Mouse (Mus musculus): ENCODE data around the gene Lmo3.

The Lmo3 gene

DNA sequence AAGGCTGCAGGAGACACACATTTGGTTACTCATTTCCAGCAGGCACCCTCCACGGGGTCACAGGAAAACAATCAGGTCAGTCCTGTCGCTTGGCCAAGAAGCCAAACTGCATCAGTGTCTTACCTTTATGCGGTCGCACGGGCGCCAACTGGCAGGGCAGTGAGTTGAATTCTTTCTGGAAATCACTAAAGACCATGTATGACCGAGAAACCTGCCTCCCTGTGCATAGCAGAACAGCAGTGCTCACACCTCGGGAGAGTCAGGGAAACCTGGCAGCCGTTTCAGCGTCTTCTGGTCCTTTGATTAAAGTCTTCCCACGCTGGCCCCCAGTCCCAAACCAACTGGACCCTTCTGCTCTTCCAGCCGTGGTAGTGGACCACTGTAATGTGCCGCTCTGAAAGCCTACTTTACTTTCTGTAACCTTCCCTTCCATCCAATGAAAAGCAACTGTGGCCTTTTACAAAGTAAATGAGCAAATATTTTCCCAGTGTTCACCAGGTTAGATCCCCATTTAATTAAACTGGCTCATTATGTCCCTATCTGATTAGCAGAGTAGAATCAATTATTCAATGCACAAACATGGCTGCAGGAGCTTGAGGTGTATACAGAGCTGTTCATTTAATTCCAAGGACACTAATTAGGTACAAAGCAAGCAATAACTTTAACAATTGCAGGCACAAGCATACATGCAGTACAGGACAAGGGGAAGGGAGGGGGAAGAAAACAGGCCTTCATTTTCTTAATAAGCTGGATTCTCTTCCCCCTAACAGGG is at the start of gene Lmo3:
Gene Lmo3 (minus strand): TSS at position 235 of the 772 bp plus-strand sequence.
- no peak for DNase-seq (ENCODE audit: low spot score)

DNA sequence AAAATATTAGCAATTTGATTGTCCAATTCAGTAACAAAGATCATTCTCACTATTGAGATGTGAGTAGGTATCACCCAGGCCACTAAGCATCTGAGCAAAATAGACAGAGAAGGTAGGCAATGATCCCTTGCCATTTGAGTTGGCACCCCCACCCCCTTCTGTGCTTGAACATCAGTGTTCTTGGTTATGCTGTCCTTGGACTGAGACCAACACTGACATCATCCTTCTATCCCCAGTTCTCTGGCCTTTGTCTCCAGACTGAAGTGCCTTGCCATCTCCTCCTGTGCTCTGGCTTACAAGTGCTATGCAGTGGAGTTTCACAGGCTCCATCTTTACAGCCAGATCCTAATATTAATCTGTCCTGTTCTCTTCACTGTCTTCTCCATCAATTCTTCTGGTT is 39.0 kb upstream of the Lmo3 start:
- DNase-seq (ENCODE audit: low spot score), result no peak

DNA sequence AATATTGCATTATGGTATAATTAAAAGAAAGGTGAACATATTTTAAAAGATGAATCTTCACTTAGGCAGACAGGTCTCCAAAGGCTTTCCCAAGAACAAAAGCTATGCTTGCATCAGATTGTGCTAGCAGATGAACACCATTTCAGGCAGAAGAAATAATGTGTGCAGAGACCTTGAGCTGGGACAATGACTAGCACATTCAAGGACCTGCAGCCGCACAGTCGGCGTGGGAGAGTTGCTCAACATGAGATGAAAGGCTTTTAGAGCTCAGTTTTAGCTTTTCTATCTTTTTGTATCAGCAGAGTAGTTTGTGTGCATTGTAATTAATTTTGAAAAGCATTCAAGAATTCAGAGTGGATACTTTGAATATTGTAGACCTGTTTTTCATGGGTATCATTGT is 36.6 kb upstream of the Lmo3 start:
- DNase-seq (ENCODE audit: low spot score), result no peak

DNA sequence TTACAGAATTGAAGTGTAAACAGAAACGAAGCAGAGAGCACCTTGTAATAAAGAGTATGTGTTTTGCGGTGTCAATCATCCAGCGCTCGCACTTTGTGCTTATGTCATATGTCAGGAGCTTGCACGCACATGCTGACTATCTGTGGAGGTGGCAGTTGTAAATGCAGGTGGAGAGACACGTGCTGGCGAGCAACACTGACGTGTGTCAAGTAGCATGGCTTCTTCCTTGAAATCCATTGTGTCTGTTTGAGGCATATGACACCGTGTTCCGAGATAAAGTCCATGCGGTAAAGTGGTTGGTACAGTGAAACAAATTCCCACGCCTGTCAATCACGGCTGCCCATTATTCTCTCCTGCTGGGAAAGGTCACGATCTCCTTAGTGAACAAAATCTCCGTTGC is 15.2 kb upstream of the Lmo3 start:
- no peak for DNase-seq (ENCODE audit: low spot score)

DNA sequence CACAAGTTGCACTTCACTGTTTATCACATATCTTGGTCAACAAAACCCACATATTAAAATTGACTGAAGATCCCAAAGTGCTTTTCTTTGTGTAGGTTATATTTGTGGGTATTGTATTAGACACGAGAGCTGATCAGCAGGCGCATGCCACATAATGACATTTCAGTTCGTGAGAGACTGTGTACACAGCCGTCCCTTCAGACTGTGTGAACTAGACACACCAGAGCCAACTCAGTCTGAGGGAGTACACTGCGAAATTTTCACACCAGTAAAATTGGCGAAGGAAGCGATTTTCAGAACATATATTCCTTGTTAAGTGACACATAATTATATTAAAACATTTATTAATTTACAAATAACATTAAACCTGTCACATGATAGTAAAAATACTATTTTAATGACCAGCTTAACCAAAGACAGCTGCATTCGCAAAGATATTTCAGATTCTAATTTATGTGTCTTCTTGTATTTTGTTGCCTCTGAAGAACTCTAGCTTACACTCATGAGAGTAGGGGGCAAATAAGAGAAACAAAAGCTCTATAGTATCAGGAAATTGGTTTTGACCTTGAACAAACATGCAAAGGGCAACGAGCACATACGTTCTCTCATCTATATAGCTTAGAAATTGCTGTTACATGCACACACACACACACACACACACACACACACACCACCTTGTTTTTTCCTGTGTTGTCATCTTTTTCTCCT is 14.4 kb upstream of the Lmo3 start:
- no peak for DNase-seq (ENCODE audit: low spot score)

DNA sequence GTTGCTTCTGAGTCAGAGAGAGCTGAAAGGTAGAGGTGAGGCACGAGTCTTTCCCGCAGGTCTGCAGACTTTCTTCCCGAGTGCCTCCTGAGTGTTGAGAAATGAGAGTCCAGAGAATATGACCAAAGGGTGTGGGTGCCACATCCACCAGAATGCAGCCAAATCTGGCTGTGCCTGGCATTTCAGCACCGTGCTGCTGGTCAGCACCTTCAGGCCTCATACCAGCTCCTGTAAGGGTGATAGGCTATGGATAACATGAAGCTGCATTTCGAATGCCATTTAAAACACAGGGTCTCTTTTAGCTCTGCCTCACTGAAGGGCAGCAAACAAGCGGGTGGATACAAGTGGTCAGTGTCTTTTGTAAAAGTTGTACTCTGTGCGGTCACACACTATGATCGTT is 1.5 kb upstream of the Lmo3 start:
- no peak for DNase-seq (ENCODE audit: low spot score)

DNA sequence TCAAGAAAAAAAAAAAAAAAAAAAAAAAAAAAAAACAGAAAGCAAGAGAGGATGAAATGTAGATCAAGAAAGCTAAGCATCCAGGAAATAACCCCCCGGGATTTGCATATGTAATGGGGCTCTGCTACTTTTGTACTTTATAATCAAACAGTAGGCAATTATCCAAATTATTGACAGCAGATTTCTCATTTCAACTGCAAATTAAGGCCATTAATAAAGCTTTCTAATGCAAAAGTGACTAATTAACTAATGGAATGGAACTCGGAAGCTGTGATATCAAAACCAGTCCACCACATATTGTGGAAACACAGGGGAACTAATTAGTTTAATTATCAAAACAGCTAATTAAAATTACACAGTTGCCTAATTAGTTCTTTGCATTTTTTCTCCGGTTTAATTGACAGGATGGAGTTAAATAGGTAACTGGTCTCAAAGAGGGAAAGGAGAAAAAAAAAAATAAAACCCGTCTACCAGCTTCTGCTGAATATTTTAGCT is 785 bp upstream of the Lmo3 start:
- no peak for DNase-seq (ENCODE audit: low spot score)

DNA sequence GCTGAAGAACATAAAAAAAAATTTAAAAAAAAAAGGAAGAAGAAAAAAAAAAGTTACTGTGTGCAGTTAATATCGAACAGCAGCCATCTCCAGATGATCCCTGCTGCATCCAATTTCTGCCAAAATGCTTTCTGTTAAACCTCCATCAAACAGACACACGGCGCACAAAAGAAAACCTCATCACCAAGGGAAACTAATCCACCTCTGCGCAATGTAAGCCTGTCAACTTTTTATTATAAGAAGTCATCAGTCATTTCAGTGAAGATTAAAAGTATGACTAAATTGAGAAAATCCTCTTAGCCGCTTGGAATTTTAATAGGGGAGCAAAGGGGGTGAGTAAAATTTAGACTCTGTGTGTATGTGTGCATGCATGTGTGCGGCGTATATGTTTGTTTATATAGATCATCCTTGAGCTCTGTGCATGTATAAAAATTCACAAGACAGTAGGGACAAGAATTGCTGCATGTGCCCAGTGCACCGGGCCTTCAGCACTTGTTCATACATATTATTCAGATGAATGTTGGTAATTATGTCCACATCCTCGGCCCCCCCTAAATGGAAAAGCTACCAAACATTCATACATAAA is 1.2 kb downstream of the Lmo3 start:
- DNase-seq (ENCODE audit: low spot score), result no peak

DNA sequence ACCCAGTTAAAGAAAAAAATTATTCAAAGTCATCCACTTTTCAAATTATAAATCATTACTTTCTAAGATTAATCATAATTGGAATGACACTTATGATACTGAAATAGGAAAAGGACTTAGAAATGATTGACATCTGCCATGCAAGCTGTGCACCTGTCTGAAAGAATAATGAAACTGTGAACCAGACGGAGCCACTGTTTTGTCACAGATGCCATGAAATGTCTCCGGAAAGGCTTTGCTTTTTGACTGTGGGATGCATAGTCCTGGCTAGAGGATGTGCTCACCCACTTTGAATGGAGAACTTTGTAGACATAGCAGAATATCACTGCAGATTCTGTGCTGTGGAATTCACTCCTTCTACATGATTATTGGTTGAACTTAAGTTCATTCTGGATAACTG is 18.4 kb downstream of the Lmo3 start:
- no peak for DNase-seq (ENCODE audit: low spot score)

DNA sequence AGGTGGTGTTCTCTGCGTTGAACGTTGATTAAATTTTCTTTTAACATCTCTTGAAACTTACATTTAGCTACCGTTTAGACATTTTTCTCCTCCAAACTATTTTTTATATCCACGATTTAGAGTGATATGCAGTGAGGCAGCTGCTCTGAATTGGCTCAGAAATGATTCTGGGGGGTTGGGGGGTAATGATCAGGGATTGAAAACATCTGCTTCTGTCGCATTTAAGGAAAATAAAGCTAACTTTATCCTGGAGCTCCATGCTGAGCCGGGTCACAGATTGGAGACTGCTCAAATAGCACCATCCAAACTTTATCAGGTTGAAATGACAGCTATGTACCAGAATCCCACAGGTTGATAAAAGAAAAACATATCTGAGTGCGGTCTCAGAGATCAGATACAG is 29.6 kb downstream of the Lmo3 start:
- no peak for DNase-seq (ENCODE audit: low spot score)

DNA sequence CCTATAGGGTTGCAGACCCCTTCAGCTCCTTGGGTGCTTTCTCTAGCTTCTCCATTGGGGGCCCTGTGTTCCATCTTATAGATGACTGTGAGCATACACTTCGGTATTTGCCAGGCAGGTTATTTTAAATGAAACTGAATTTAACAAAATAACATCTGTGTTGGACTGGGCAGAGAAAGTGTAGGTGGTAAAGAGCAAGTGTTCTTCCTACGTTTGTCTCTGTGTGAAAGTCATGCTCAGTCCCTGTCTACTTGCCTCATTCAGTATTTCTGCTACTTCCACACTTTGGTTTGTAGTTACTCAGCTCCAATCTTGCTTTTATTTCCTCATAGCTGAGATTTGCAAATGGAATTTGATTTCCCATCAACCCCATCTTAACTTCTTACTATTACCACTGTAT is 46.9 kb downstream of the Lmo3 start:
- no peak for DNase-seq (ENCODE audit: low spot score)

DNA sequence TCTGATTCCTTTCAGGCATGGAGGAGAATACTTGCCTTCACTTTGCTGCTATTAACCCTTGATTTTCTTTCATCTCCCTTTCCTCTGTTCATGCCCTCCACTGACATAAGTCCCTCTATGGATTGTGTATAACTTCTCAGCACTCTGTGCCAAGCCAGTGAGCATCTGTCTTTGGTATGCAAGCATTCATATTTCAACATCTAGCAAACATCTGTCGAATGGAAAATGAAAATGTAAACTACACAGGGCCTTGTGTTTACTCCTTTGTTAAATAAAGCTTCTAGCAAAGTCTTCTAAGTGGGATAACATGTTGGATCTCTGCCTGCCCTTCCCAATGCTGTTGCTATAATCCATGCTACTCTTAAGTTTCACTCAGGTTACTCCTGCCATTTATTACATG is 75.1 kb downstream of the Lmo3 start:
- DNase-seq (ENCODE audit: low spot score), result no peak

DNA sequence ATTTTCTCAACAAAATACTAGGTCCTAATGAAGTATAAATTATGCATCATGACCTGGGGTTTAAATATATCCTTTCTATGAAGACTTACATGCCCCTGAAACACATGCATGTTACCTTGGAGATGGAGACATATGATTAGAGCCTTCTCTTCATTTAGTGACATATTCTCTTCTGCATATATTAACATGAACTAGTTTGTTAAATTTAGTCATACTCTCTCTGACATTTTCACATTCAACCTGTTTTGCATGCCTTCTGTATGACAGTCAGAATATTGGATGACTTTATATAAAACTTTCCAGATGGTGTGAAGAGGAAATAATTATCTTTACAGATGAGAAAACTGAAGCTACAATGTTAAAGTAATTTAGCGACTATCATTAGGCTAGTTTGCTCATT is 77.8 kb downstream of the Lmo3 start:
- no peak for DNase-seq (ENCODE audit: low spot score)

DNA sequence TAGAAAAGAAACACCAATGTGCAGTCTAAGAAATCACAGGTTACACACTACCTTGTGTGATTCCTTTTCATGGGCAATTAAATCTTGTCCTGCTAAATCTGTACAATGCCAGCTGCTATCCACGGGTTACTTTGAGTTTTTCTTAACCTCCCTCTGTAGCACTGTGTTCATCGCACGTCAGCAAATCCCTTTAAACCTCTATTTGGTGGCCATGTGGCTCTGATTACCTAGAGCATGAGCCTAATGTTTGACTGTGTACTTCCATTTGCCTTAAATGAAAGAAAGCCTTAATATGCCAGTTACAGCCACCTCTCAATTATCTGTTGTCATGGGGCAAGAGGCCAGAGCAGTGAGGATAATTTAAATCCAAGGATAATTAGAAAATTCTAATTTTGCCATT is 98.9 kb downstream of the Lmo3 start:
- DNase-seq (ENCODE audit: low spot score), result no peak

DNA sequence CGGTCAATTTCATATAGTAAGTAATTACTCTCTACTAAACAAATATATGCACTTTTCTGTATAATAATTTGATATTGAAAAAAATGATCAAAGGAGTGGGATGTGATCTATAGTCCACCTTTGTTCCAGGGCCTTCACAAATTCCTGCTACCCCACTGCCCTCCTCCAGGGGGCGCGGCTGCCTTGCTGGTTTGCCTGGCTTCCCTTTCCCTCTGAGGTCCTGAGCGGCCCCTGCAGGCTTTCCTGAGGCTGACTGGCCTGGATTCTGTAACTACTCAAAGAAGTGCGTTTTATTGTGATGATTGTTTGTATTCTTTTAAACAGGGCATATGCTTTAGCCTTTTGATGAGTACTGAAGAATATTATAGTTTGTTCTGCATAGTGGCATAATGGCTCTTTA is 104.2 kb downstream of the Lmo3 start:
- DNase-seq (ENCODE audit: low spot score), result peak; percentile 31

DNA sequence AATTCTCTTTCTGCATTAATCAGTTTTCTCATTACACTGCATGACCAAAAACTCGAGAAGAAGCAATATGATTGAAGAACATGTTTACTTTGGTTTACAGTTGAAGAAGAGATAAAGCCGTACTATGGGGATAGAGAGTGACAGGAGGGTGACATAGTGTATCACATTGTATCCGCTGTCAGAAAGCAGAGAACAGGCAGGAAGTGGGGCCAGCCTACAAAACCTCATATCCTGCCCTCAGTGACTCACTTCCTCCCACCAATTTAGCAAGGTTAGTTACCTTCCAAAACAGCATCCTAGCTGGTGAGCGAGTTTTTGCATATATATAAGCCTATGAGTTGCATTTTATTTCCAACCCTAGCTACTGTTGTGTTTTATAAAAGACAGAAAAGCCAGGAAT is 112.6 kb downstream of the Lmo3 start:
- DNase-seq (ENCODE audit: low spot score), result no peak

DNA sequence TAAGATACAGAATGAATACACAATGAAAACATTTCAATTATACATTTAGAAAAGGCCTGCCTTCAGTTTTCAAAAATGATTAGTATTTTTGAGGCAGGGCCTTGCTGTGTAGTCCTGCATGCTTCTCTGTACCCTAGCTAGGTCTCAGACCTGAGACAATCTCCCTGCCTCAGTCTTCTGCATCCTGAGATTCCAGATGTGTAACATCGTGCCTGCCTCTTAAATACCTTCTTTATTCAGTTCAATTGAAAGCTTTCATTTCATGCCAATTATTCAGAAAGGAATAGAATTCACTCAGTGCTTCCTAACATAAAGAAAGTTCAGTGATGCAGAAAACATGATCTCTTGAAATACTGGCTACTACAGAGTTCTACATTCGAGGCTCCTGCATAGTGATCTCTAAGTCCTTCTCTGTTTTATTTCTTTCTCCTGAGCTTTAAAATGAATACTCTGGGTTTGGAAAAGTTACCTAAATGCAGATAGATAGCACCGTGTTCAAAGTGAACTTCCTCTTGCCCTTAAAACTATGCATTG is 137.2 kb downstream of the Lmo3 start:
- DNase-seq (ENCODE audit: low spot score), result no peak

DNA sequence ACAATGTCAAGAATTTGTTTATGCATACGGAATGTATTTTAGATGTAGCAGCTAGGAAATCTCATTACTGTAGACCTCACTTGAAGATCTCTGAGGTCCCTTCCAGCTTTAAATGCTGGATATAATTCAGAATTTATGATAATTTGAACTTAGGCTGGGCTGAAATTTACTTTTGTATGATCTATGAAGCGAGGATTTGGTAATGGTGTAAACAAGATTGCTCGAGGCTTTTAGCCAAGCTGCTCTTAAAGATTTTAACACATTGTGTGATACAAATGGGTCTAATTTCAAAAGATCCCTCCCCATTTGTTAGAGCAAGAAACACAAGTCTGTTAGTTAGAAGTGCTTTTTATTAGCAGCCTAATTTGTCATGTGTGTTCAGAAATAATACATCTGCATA is 144.4 kb downstream of the Lmo3 start:
- no peak for DNase-seq (ENCODE audit: low spot score)

DNA sequence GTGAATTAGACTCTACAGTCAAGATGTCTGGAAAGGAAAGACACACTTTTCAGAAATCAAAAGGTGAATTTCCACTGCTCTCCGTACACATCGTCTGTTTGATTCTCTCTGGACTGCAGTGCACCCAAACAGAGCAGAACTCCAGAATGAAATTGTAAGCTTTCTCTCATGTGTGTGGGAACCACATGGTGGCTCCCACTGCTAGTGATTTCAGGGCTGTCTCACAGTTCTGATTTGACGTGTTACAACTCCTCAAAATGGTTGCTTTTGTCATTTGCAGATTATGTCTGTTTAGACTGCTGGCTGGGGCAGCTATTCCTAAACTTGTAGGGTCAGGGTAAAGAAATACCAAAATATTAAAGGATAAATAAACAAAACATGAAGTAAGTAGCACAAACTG is 145.0 kb downstream of the Lmo3 start:
- no peak for DNase-seq (ENCODE audit: low spot score)

DNA sequence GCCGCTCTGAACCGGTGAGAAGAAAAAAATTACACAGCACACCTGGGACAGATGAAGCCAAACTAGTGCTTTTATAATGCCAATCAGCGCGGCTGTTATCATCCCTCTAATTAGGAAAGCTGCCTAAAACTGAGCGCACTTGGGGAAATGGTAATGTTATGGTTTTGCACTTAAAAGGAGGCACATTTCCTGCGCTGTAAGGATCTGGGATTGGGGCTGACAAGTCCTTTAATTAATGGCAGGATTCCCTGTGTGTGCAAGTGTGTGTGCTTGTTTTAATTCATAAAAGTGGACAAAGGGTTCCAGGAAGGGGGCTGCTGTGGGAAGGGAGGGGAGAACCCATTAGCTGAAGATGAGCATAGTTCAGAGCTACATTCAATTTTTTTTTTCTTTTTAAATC is 154.4 kb downstream of the Lmo3 start:
- DNase-seq (ENCODE audit: low spot score), result no peak

DNA sequence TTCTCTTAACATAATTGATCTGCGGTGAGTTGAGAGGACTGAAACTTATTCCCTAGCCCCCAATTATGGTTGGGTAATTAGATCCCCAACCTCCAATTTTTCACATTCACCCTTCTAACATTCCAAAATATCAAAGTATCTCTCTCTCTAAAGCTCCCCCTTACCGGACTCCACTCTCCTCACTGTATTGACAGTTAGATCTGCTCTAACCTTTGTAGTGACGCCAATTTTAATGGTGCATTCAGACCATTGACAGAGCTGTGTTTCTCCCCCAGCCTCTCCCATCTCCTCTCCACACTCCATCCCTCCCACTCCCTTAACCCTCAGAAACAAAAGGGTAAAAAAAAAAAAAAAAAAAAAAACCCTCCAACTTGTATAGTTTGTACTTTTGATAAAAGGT is 154.9 kb downstream of the Lmo3 start:
- DNase-seq (ENCODE audit: low spot score), result no peak

DNA sequence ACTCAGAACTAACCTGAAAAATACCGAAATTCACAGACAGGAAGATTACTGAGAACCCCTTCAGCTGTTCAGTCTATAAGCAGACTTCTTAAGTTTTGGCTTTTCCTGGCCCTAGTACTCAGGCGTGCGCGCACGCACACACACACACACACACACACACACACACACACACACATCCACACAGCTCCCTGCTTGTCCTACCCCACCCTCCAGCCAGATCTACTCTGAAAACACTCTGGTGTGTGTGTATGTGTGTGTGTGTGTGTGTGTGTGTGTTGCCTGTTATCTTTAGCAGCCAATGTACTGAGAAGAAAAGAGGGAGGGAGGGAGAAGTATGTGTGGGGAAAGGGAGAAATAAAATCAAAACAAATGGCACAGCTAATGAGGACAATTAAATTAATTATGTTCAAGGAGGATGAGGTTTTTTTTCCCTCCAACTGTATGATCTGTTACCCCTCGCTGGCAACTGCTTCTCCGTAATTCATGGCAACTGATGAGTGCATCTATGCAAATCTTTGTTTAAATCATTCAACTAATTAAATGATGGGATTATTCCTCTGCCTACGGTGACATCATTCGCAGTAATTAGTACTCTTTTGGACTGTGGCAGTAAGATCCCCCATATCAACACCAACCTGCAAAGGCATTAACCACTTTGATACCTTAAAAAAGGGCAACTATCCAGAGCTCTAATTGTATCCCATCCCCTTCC is 157.1 kb downstream of the Lmo3 start:
- DNase-seq (ENCODE audit: low spot score), result no peak
